Mouse (Mus musculus): ENCODE data around the gene Pdhb.

The Pdhb gene

GRCm38 (mm10) chr14:8172507-8173410 is at the start of gene Pdhb:
TSS of gene Pdhb (minus strand) at chr14:8173025.
- in situ Hi-C loops (cut with MboI), result no loop called here

DNA sequence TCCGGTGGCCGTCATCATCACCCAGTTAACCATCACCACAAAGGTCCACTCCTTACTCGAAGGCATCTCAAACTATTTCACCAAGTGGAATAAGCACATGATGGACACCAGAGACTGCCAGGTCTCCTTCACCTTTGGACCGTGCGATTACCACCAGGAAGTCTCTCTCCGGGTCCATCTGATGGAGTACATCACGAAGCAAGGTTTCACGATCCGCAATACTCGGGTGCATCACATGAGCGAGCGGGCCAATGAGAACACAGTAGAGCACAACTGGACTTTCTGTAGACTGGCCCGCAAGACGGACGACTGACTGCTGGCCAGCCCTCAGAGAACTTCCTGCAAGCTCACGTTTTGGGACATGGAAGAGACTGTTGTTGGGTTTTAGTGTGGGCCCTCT is 49.7 kb upstream of the Pdhb start:
- in situ Hi-C loops (cut with MboI), result no loop called here

- in situ Hi-C loops (cut with MboI), result no loop called here
These were observed 48.1 kb upstream of the Pdhb start for GRCm38 (mm10) chr14:8220912-8221311.

DNA sequence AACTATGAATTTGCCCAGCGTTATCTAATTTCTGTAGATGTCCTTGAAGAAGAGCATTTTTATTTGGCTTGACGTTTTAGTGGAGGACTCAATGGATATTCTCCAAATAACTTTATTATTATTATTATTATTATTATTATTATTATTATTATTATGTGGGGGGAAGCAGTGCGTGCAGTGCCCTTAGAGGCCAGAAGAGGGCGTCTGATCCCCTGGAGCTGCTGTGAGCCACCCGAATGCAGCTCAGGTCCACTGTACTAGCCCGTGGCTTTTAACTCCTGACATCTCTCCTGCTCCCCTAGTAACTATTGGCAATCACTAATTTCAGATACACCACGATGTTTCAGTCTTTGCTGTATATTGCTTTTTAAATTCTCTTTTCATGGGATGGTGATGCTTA is 47.5 kb upstream of the Pdhb start:
- in situ Hi-C loops (cut with MboI), result no loop called here

DNA sequence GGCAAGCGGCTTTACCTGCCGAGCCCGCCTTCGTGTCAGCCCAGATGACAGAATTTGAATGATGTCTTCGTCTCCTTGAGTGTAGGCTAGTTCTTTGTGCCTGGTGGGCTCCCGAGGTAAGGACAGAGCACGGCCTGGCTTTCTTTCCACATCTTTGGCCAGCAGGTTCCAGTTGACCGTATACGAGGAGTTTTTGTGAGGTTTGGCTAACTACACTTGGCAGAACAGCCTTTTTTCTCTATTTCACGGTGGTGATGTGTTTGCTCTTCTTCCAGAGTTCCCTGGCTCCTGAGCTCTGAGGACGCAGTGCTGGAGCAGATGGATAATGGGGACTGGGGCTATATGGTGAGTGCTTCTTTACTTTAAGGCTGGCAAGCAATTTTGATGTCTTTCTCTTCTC is 47.1 kb upstream of the Pdhb start:
- in situ Hi-C loops (cut with MboI), result no loop called here

DNA sequence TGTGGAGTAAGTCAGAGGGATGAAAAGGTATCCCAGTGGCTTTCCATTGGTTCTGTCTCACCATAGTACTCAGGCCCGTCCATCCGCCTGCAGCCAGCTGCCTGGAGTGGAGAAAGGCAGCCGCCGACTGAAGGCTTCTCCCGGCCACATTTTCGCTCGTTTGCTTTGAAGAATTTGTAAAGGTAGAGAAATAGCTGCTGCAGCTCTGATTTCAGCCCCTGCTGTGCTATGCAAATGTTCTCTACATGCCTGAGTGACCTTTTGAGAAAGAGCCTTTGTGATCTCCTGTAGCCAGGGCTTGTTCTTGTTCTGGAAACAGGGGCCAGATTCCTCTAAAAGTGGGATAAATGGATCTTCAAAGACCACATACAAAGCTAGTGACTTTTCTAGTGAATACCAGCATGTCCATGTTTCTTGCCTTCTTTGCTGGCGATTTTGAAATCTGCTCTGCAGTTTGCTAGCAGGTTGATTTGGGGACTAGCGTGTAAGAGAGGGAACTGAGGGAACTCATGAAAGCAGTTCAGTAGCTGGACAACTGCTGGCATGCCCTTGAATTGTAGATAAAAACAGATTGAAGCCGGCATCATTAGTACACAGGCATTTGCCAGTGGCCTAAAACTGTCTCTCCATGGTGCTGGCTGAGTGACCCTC is 46.0 kb upstream of the Pdhb start:
- in situ Hi-C loops (cut with MboI), result no loop called here

GRCm38 (mm10) chr14:8218238-8218637 is 45.4 kb upstream of the Pdhb start:
- in situ Hi-C loops (cut with MboI), result no loop called here

GRCm38 (mm10) chr14:8216100-8216499 is 43.3 kb upstream of the Pdhb start:
- in situ Hi-C loops (cut with MboI), result no loop called here

DNA sequence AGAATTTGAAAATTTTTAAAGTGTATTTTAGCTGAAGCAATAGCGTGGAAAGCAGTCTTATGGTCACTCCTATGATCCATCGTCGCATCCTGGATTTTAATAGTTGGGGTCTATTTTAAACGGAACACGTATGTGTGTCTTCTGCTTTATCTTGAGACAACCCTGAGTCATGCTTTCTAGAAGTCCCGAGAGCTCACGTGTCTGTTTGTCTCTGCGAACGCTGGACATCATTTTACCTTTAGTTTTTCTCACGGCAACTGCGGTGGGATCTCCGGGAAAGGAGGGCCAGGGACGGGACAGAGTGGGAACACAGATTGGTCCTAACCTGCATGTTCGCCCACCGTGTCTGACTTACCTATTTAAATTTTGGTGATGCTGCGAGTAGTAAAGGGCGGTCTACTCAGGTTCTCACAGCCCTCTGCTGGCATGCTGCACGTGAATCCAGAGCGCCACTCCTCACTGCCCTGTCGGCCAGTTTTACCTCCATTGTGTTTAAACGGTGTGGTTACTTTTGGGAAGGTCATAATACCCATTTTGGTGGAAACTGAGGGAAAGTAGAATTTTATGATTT is 42.5 kb upstream of the Pdhb start:
- in situ Hi-C loops (cut with MboI), result no loop called here

GRCm38 (mm10) chr14:8214299-8215207 is 41.7 kb upstream of the Pdhb start:
- in situ Hi-C loops (cut with MboI), result no loop called here

GRCm38 (mm10) chr14:8213803-8214224 is 41.0 kb upstream of the Pdhb start, which contains the start of gene Kctd6:
TSS of gene Kctd6 (plus strand) at chr14:8214140.
- in situ Hi-C loops (cut with MboI), result no loop called here

- in situ Hi-C loops (cut with MboI), result no loop called here
These were observed 40.2 kb upstream of the Pdhb start for GRCm38 (mm10) chr14:8212996-8213395.

GRCm38 (mm10) chr14:8209896-8210295 is 37.1 kb upstream of the Pdhb start:
- in situ Hi-C loops (cut with MboI), result no loop called here

DNA sequence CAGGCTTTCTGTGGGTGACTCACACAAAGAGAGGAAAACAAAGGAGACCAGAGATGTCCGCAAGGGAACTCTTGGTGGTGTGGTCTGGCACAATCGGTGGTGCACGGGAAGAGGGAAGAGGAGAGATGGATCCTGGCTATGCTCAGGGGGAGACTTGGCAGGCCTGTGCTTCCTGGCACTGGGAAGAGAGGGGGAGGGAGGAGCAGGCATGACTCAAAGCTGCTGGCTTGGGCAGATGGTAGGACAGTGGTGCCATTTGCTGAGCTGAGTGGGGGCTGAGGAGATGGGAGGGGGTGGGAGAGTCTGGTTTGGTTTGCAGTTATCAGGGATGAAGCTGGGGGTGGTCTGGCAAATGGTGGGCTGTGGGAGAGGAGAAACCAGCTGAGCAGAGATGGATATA is 36.1 kb upstream of the Pdhb start:
- in situ Hi-C loops (cut with MboI), result no loop called here

GRCm38 (mm10) chr14:8207543-8207942 is 34.7 kb upstream of the Pdhb start:
- in situ Hi-C loops (cut with MboI), result no loop called here

DNA sequence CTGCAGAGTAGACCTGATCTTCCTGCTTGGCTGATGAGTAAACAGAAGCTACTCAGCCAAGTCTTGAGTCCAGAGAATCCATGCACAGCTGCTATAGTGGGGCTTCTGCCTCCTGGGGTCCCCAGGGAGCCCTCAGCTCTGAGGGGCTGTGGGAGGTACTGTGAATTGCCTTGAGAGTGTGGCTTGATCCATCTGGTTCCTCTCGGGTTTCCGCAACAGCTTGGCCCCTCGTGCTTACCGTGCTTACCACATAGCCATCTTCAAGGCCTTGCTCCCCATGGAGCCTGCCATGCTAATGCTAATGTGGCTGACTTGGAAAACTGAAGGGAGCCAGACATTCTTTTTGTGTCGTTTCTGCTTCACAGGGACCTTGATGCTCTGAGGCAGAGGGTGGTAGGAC is 34.3 kb upstream of the Pdhb start:
- in situ Hi-C loops (cut with MboI), result no loop called here

DNA sequence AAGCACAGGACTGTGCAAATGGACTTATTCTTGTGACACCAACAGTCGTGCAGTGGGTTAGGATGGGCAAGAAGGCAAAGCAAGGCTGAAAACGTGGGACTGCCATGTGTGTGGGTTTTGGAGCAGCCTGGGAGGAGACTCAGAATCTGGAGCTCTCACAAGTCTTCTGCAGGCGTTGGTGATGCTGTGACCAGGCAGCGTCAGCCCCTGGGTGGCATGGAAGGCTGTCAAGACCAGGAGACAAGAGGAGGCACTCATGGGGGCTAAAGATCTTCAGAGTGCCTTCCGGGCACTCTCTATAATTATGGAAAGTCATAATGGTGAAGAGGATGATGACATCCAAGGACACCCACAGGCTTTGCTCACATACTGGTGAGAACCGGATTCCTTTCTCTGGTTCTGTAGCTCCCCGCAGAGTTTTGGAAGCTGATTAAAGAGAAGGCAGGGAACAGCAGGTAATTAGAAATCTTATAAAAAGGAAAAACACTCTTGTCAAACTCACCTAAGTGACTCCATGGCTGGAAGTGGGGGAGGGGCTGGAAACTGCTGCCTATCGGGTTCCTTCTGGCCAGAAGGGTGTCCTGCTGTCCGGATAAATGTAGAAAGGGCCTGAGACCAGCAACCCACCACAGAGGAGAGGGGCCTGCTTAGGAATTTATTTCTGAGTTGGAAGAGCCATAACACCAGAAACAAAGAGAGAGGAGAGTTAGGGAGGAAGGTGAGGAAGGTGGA is 33.5 kb upstream of the Pdhb start:
- in situ Hi-C loops (cut with MboI), result no loop called here

- in situ Hi-C loops (cut with MboI), result no loop called here
These were observed 28.9 kb upstream of the Pdhb start for GRCm38 (mm10) chr14:8201715-8202114.

GRCm38 (mm10) chr14:8200769-8201168 is 27.9 kb upstream of the Pdhb start:
- in situ Hi-C loops (cut with MboI), result no loop called here

GRCm38 (mm10) chr14:8192727-8193126 is 19.9 kb upstream of the Pdhb start:
- in situ Hi-C loops (cut with MboI), result no loop called here

- in situ Hi-C loops (cut with MboI), result no loop called here
These were observed 18.6 kb upstream of the Pdhb start for GRCm38 (mm10) chr14:8191331-8191965.

All from mature B cell (primary cell).